Mouse (Mus musculus) left cerebral cortex, postnatal 10 days (tissue): ENCODE measurements at regions not wholly inside any gene's neighbourhood (a gene's known extent, or its start where the extent isn't known, plus 50 kb on each side); places are given as distances from the start of the nearest gene placed in this dataset.

Source experiments
- DNase-seq, 2 experiments: peaks; one replicate each; pipeline ENCODE4 v3.0.0; 2021 to 2022; ENCODE audit warnings: low spot score in 2 of 2, mixed read lengths in 1 of 2; ENCODE audit errors: extremely low spot score in 1 of 2
- intact Hi-C: fragments of 180-260 bp; cut with DNase I; formaldehyde crosslinking; loops from one replicate; pipeline ENCODE4 v1.15.1; 2025

DNA sequence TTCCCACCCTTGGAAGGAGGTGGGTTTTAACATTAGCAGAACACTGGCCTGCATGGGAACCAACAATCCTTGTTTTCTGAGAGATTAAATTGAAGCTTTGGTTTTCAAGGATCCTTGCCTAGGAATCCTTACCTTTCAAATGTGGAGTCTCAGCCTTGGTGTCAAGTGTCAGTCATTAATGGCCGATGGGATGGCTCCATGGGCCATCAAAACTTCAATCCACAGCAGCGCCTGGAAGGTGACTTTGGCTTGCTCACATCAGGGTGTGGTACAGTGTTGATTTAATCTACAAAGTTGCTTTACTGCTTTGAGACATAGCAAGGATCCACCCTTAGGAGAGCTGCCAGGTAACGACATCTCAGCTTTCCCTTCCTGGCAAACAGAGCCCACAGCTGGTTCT is 318.1 kb upstream of the Igfbp3 start:
- intact Hi-C loops: no loop called here
- no peak for DNase-seq

DNA sequence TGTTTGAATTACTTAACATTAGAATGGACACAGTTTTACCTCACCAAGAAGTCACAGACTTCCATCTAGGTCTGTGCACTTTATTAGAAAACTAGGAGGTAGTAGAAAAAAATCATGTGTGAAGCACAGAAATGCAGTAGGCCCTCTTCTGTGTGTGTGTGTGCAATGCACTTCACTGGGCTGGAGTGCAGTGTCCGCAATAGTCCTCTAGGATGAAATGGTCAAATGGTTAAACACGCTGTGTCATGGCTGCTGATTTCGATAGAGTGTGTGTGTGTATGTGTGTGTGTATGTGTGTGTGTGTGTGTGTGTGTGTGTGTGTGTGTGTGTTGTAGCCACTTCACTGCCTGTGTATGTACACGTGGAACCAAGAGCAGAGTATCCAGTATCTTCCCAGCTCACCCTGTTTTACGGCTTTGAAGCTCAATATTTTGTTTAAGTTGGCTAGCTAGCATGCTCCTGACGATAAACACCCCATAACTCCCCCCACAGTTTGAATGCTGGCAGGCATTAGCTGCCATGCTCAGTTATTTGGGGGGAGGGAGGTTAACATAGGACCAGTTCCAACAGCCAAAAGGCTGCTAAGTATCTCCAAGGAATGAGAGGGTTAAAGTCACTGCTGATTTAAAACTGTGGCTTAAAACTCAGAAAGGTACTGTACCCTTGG is 316.9 kb upstream of the Igfbp3 start:
- intact Hi-C loops: no loop called here
- no peak for DNase-seq

DNA sequence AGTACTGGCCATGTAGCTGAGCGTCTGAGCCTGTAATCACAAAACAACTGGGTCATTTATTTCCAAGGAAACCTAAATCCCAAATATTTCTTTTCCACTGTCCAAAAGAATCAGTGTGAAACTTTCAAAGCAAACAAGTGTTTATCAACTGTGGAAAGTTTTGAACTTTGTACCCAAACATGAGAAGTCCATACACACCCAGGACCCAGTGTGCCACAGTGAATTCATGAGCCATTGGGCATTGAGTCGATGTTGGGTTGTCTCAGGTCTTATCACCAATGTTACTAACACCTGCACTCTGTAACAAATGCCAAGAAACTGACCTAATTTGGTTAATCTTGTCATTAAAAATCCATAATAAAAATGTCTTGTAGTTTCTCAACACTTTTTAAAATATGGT is 305.8 kb upstream of the Igfbp3 start:
- intact Hi-C loops: no loop called here
- no peak for DNase-seq

GRCm38 (mm10) chr11:7508861-7509260 is 295.1 kb upstream of the Igfbp3 start:
- intact Hi-C loops: no loop called here
- DNase-seq: no peak

DNA sequence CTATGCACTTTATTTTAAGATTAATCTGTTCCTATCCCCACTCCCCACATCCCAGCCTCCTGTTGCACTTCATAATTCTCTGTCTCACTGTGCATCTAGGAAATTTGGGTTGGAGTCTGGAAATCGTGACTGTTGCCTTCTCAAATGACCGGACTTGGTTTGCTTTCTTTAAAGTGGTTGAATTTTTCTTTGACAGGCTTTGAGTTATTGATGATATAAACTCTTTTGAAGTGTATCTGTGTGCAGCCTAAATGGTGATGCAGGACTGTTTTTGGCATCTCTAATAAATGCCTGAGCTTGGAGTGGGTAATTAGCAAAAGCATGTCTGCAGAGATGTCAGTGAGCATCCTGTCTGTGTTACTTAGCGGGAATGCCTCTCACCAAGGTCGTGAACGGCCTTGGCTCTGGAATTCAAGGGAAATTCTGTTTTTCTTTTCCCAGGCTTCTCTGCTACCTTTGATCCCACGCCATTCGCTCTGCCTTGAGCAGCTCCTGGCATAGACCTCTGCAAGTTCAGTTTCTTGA is 292.8 kb upstream of the Igfbp3 start:
- DNase-seq: no peak
- intact Hi-C loops: no loop called here

- peak in 1 of 2 experiments; percentile 33 for DNase-seq
- intact Hi-C loops: no loop called here
Observed at GRCm38 (mm10) chr11:7504651-7505321, 291.1 kb upstream of the Igfbp3 start.

- intact Hi-C loops: no loop called here
Observed at GRCm38 (mm10) chr11:7502679-7503078, 289.0 kb upstream of the Igfbp3 start.

DNA sequence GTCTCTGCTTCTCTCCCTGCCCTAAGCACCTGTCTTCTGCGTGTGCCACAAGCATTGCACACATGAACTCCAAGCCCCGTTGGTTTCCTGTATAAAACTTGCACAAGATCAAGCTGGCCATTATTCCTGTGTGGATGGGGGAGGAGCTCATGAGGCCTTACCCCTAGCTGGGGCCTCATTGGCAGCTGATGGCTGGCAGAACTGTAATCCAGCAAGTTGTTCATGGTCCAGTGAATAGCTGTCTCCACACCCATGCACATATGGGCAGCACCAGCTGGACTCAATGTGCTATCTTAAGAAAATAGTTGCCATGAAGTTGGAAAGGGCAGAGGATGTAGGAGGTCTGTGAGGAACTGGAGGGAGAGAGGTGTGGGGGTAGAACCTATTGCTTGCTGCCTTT is 288.3 kb upstream of the Igfbp3 start:
- DNase-seq: no peak
- intact Hi-C loops: no loop called here

More at GRCm38 (mm10) chr11:7502679-7503078, 289.0 kb upstream of the Igfbp3 start:
- no peak for DNase-seq

- intact Hi-C loops: no loop called here
- DNase-seq: no peak
Observed at GRCm38 (mm10) chr11:7497803-7498202, 284.1 kb upstream of the Igfbp3 start.

GRCm38 (mm10) chr11:7473832-7474545 is 260.3 kb upstream of the Igfbp3 start:
- no peak for DNase-seq
- intact Hi-C loops: no loop called here

- DNase-seq: no peak
- intact Hi-C loops: no loop called here
Observed at GRCm38 (mm10) chr11:7465522-7465921, 251.8 kb upstream of the Igfbp3 start.

DNA sequence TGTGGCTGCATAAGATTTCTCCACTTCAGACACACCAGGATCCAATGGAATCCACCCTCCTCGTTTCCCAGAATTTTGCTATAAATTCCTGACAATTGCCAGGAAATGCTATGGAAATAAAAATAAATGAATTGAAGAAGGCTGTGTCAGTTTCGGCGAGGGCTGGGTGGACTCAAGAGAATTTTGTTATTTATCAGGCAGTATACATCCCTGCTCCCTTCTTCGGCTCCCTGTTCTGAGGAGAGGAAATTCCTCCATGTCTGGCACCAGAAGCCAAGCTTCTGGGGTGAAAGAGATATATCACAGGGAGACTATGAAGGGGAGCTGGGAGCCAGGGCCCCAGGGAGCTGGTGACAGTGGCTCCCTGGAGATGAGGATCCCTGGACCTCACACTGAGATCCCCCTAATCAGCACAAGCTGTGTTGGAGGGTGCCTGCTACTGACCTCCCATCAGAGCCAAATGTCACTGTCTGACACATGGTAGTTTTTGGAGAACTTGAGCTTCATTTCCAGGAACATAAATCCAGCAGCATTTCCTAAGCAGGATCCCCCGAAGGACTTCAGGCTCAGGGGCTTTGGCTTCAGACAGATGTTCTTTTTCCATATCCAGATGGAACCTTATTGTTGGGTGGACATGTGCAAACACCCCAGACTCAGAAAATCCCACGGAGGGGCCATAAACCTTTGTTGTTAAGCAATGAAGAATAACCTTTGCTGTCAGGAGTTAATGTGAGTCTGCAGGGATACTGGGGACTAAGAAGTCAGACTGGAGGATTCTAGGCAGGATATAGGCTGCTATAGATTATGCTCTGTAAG is 248.4 kb upstream of the Igfbp3 start:
- DNase-seq: no peak
- intact Hi-C loops: no loop called here

GRCm38 (mm10) chr11:7451756-7452155 is 238.0 kb upstream of the Igfbp3 start:
- intact Hi-C loops: no loop called here
- no peak for DNase-seq

- no peak for DNase-seq
- intact Hi-C loops: no loop called here
Observed at GRCm38 (mm10) chr11:7444494-7444893, 230.8 kb upstream of the Igfbp3 start.

GRCm38 (mm10) chr11:7439276-7439675 is 225.6 kb upstream of the Igfbp3 start:
- DNase-seq: no peak
- intact Hi-C loops: no loop called here

DNA sequence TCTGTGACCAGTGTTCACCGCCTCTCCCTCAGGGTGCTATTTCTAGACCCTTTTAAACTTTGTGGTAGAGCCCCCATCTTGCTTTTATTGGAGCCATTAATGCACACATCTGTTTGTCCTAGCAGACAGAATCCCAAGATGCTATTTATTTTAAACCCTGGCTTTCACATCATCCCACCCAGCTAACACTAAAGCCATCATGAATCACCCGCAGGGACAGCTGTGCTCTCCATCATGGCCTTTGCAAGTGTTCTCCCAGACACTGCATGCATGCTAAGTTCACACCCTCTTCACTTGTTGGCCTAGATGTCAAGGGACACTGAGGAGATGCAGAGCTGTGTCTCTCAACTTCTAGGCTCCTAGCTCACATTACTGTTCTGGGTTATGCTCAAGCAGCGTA is 220.9 kb upstream of the Igfbp3 start:
- intact Hi-C loops: no loop called here

GRCm38 (mm10) chr11:7427771-7428170 is 214.0 kb upstream of the Igfbp3 start:
- no peak for DNase-seq
- intact Hi-C loops: no loop called here

More for the DNA sequence above, 220.9 kb upstream of the Igfbp3 start:
- no peak for DNase-seq

- DNase-seq: no peak
- intact Hi-C loops: no loop called here
Observed at GRCm38 (mm10) chr11:7425233-7425632, 211.5 kb upstream of the Igfbp3 start.

- intact Hi-C loops: no loop called here
- peak in 1 of 2 experiments; percentile 19 for DNase-seq
Observed at GRCm38 (mm10) chr11:7424082-7424471, 210.4 kb upstream of the Igfbp3 start.
